Mouse (Mus musculus): Measurements from ENCODE around the gene Zfp821. TPM values are rescaled to one million over a fixed set of nuclear protein-coding genes. Genes with fewer than 3 reads are reported as not detected.

Zfp821 gene
- 4.9 and 5.3 TPM in 2 replicates for polyA plus RNA-seq (2015; fragmentation: Nextera tagmentation; extraction: Ambion mirVana)

GRCm38 (mm10) chr8:109705320-109706075, at the start of gene Zfp821:
TSS of gene Zfp821 (plus strand) at chr8:109705546.
- Histone ChIP-seq H3K27ac (ENCODE audit: low read length) (peak within 1 kb of the TSS; percentile 92), H3K4me3 (ENCODE audit: low read depth, low read length) (peak within 1 kb of the TSS; percentile 94), H3K36me3 (ENCODE audit: control insufficient read depth, insufficient read depth) (peaks cover 6% of the 10 kb centered on the region), H3K9ac (ENCODE audit: low read depth, low read length) (peak within 1 kb of the TSS; percentile 98), H3K4me1 (ENCODE audit: control insufficient read depth, low read depth, low read length) (peaks cover 21% of the 10 kb centered on the region), H3K4me2 (ENCODE audit: low read depth, low read length) (peak within 1 kb of the TSS; percentile 89), H3K9me3 (replicated peaks; ENCODE audit: control insufficient read depth, low read length) (no peaks in the 10 kb centered on the region), H3K27me3 (ENCODE audit: control insufficient read depth, insufficient read depth, low read depth, low read length) (peaks cover 7% of the 10 kb centered on the region)
- WGBS (ENCODE audit: insufficient replicate concordance): 1% methylated on average over 73 of the region's 100 CpGs
- ATAC-seq (ENCODE audit: low read depth): peak; percentile 92

GRCm38 (mm10) chr8:109656860-109657259, 48.5 kb upstream of the Zfp821 start:
- Histone ChIP-seq H3K36me3 (ENCODE audit: control insufficient read depth, insufficient read depth) (no peaks in the 10 kb centered on the region), H3K4me1 (ENCODE audit: control insufficient read depth, low read depth, low read length) (no peaks in the 10 kb centered on the region), H3K27ac (ENCODE audit: low read length) (no peak overlapping the region), H3K4me3 (ENCODE audit: low read depth, low read length) (no peak overlapping the region), H3K4me2 (ENCODE audit: low read depth, low read length) (no peak overlapping the region), H3K27me3 (ENCODE audit: control insufficient read depth, insufficient read depth, low read depth, low read length) (no peaks in the 10 kb centered on the region), H3K9me3 (replicated peaks; ENCODE audit: control insufficient read depth, low read length) (no peaks in the 10 kb centered on the region), H3K9ac (ENCODE audit: low read depth, low read length) (no peak overlapping the region)
- ATAC-seq (ENCODE audit: low read depth): no peak
- WGBS (ENCODE audit: insufficient replicate concordance): 66% methylated on average over 3 of the region's 3 CpGs

- H3K9ac ChIP-seq (ENCODE audit: low read depth, low read length): no peak overlapping the region
- no peak overlapping the region for H3K27ac ChIP-seq (ENCODE audit: low read length)
- no peaks in the 10 kb centered on the region for H3K4me1 ChIP-seq (ENCODE audit: control insufficient read depth, low read depth, low read length)
- no peak for ATAC-seq (ENCODE audit: low read depth)
- no peak overlapping the region for H3K4me3 ChIP-seq (ENCODE audit: low read depth, low read length)
- H3K36me3 ChIP-seq (ENCODE audit: control insufficient read depth, insufficient read depth): no peaks in the 10 kb centered on the region
- H3K9me3 ChIP-seq (replicated peaks; ENCODE audit: control insufficient read depth, low read length): no peaks in the 10 kb centered on the region
- H3K4me2 ChIP-seq (ENCODE audit: low read depth, low read length): no peak overlapping the region
- WGBS (ENCODE audit: insufficient replicate concordance): 68% methylated on average over 3 of the region's 3 CpGs
- no peaks in the 10 kb centered on the region for H3K27me3 ChIP-seq (ENCODE audit: control insufficient read depth, insufficient read depth, low read depth, low read length)
Measured at GRCm38 (mm10) chr8:109662328-109662727, 43.0 kb upstream of the Zfp821 start.

- ATAC-seq (ENCODE audit: low read depth): no peak
- no peak overlapping the region for H3K4me3 ChIP-seq (ENCODE audit: low read depth, low read length)
- no peaks in the 10 kb centered on the region for H3K9me3 ChIP-seq (replicated peaks; ENCODE audit: control insufficient read depth, low read length)
- WGBS (ENCODE audit: insufficient replicate concordance): 72% methylated on average over 5 of the region's 5 CpGs
- H3K27ac ChIP-seq (ENCODE audit: low read length): no peak overlapping the region
- no peak overlapping the region for H3K9ac ChIP-seq (ENCODE audit: low read depth, low read length)
- H3K27me3 ChIP-seq (ENCODE audit: control insufficient read depth, insufficient read depth, low read depth, low read length): no peaks in the 10 kb centered on the region
- peaks cover 6% of the 10 kb centered on the region; the same call in 1 of the 2 replicates for H3K36me3 ChIP-seq (ENCODE audit: control insufficient read depth, insufficient read depth)
- H3K4me2 ChIP-seq (ENCODE audit: low read depth, low read length): no peak overlapping the region
- no peaks in the 10 kb centered on the region for H3K4me1 ChIP-seq (ENCODE audit: control insufficient read depth, low read depth, low read length)
Measured at GRCm38 (mm10) chr8:109666616-109667015, 38.7 kb upstream of the Zfp821 start.

GRCm38 (mm10) chr8:109672656-109673055, 32.7 kb upstream of the Zfp821 start:
- H3K27ac ChIP-seq (ENCODE audit: low read length): no peak overlapping the region
- H3K36me3 ChIP-seq (ENCODE audit: control insufficient read depth, insufficient read depth): peaks cover 41% of the 10 kb centered on the region
- no peak overlapping the region for H3K9ac ChIP-seq (ENCODE audit: low read depth, low read length)
- no peak overlapping the region for H3K4me3 ChIP-seq (ENCODE audit: low read depth, low read length)
- no peaks in the 10 kb centered on the region for H3K4me1 ChIP-seq (ENCODE audit: control insufficient read depth, low read depth, low read length)
- ATAC-seq (ENCODE audit: low read depth): no peak
- no peaks in the 10 kb centered on the region for H3K9me3 ChIP-seq (replicated peaks; ENCODE audit: control insufficient read depth, low read length)
- no peaks in the 10 kb centered on the region for H3K27me3 ChIP-seq (ENCODE audit: control insufficient read depth, insufficient read depth, low read depth, low read length)
- WGBS (ENCODE audit: insufficient replicate concordance): 89% methylated on average over 5 of the region's 5 CpGs
- no peak overlapping the region for H3K4me2 ChIP-seq (ENCODE audit: low read depth, low read length)

GRCm38 (mm10) chr8:109673596-109673995, 31.8 kb upstream of the Zfp821 start:
- Histone ChIP-seq H3K4me2 (ENCODE audit: low read depth, low read length) (no peak overlapping the region), H3K9me3 (replicated peaks; ENCODE audit: control insufficient read depth, low read length) (no peaks in the 10 kb centered on the region), H3K4me1 (ENCODE audit: control insufficient read depth, low read depth, low read length) (no peaks in the 10 kb centered on the region), H3K27me3 (ENCODE audit: control insufficient read depth, insufficient read depth, low read depth, low read length) (no peaks in the 10 kb centered on the region), H3K4me3 (ENCODE audit: low read depth, low read length) (no peak overlapping the region), H3K9ac (ENCODE audit: low read depth, low read length) (no peak overlapping the region), H3K36me3 (ENCODE audit: control insufficient read depth, insufficient read depth) (peaks cover 46% of the 10 kb centered on the region), H3K27ac (ENCODE audit: low read length) (no peak overlapping the region)
- 79% methylated on average over 2 of the region's 2 CpGs for WGBS (ENCODE audit: insufficient replicate concordance)
- no peak for ATAC-seq (ENCODE audit: low read depth)

GRCm38 (mm10) chr8:109675896-109676643, 29.3 kb upstream of the Zfp821 start:
- H3K27ac ChIP-seq (ENCODE audit: low read length): no peak overlapping the region
- H3K4me3 ChIP-seq (ENCODE audit: low read depth, low read length): no peak overlapping the region
- no peak overlapping the region for H3K9ac ChIP-seq (ENCODE audit: low read depth, low read length)
- no peak for ATAC-seq (ENCODE audit: low read depth)
- WGBS (ENCODE audit: insufficient replicate concordance): 91% methylated on average over 9 of the region's 9 CpGs
- H3K36me3 ChIP-seq (ENCODE audit: control insufficient read depth, insufficient read depth): peaks cover 56% of the 10 kb centered on the region
- no peak overlapping the region for H3K4me2 ChIP-seq (ENCODE audit: low read depth, low read length)
- no peaks in the 10 kb centered on the region for H3K4me1 ChIP-seq (ENCODE audit: control insufficient read depth, low read depth, low read length)
- no peaks in the 10 kb centered on the region for H3K9me3 ChIP-seq (replicated peaks; ENCODE audit: control insufficient read depth, low read length)
- H3K27me3 ChIP-seq (ENCODE audit: control insufficient read depth, insufficient read depth, low read depth, low read length): no peaks in the 10 kb centered on the region

GRCm38 (mm10) chr8:109681535-109681934, 23.8 kb upstream of the Zfp821 start:
- ATAC-seq (ENCODE audit: low read depth): no peak
- H3K36me3 ChIP-seq (ENCODE audit: control insufficient read depth, insufficient read depth): peaks cover 42% of the 10 kb centered on the region
- 72% methylated on average over 3 of the region's 3 CpGs for WGBS (ENCODE audit: insufficient replicate concordance)
- H3K9me3 ChIP-seq (replicated peaks; ENCODE audit: control insufficient read depth, low read length): no peaks in the 10 kb centered on the region
- no peaks in the 10 kb centered on the region; the same call in 1 of the 2 replicates for H3K4me1 ChIP-seq (ENCODE audit: control insufficient read depth, low read depth, low read length)
- H3K27me3 ChIP-seq (ENCODE audit: control insufficient read depth, insufficient read depth, low read depth, low read length): no peaks in the 10 kb centered on the region
- no peak overlapping the region for H3K4me2 ChIP-seq (ENCODE audit: low read depth, low read length)
- no peak overlapping the region for H3K4me3 ChIP-seq (ENCODE audit: low read depth, low read length)
- no peak overlapping the region for H3K9ac ChIP-seq (ENCODE audit: low read depth, low read length)
- H3K27ac ChIP-seq (ENCODE audit: low read length): no peak overlapping the region

GRCm38 (mm10) chr8:109682120-109682519, 23.2 kb upstream of the Zfp821 start:
- Histone ChIP-seq H3K4me1 (ENCODE audit: control insufficient read depth, low read depth, low read length) (no peaks in the 10 kb centered on the region; the same call in 1 of the 2 replicates), H3K27ac (ENCODE audit: low read length) (0 out of 2 replicates have a peak overlapping the region, but pooled peaks have one; percentile 7)
- no peak for ATAC-seq (ENCODE audit: low read depth)

More at GRCm38 (mm10) chr8:109682120-109682519, 23.2 kb upstream of the Zfp821 start:
- peaks cover 38% of the 10 kb centered on the region for H3K36me3 ChIP-seq (ENCODE audit: control insufficient read depth, insufficient read depth)
- no peak overlapping the region for H3K4me2 ChIP-seq (ENCODE audit: low read depth, low read length)
- H3K9me3 ChIP-seq (replicated peaks; ENCODE audit: control insufficient read depth, low read length): no peaks in the 10 kb centered on the region
- H3K27me3 ChIP-seq (ENCODE audit: control insufficient read depth, insufficient read depth, low read depth, low read length): no peaks in the 10 kb centered on the region
- WGBS (ENCODE audit: insufficient replicate concordance): 86% methylated on average over 5 of the region's 5 CpGs
- no peak overlapping the region for H3K9ac ChIP-seq (ENCODE audit: low read depth, low read length)
- no peak overlapping the region for H3K4me3 ChIP-seq (ENCODE audit: low read depth, low read length)
